Mouse (Mus musculus): ENCODE results near the gene Tnks2. TPM values are rescaled to one million over a fixed set of nuclear protein-coding genes. Genes with fewer than 3 reads are reported as not detected.
"Not testable (repeated sequence)": the region's sequence is repeated elsewhere in the genome, so short reads cannot be mapped to it uniquely, and the experiment has no call there.

Gene Tnks2
- polyA plus RNA-seq, 1 experiment from 2014 or later = 47.6 TPM

GRCm38 (mm10) chr19:36808426-36809105 is 25.5 kb upstream of the Tnks2 start:
- no peak overlapping the region for H3K9ac ChIP-seq
- WGBS = 35% methylated on average over 21 of the region's 21 CpGs
- no peak for ATAC-seq (ENCODE audit: borderline replicate concordance, extremely low read depth, low FRiP score, low TSS enrichment)
- peaks cover 26% of the 10 kb centered on the region for H3K4me1 ChIP-seq
- H3K4me3 ChIP-seq = peak overlapping the region; percentile 11; the same call in 1 of the 2 replicates
- H3K4me2 ChIP-seq = peak overlapping the region; percentile 42
- peak overlapping the region; percentile 67 for H3K27ac ChIP-seq
- no peaks in the 10 kb centered on the region for H3K9me3 ChIP-seq
- no peaks in the 10 kb centered on the region for H3K36me3 ChIP-seq
- no peaks in the 10 kb centered on the region for H3K27me3 ChIP-seq

GRCm38 (mm10) chr19:36809476-36810168 is 24.4 kb upstream of the Tnks2 start:
- no peak overlapping the region for H3K4me3 ChIP-seq
- H3K27ac ChIP-seq = 0 out of 2 replicates have a peak overlapping the region, but pooled peaks have one; percentile 11
- no peaks in the 10 kb centered on the region for H3K9me3 ChIP-seq
- WGBS = 37% methylated on average over 12 of the region's 12 CpGs
- H3K27me3 ChIP-seq = no peaks in the 10 kb centered on the region
- no peak overlapping the region for H3K9ac ChIP-seq
- H3K4me2 ChIP-seq = no peak overlapping the region
- peaks cover 26% of the 10 kb centered on the region for H3K4me1 ChIP-seq
- no peaks in the 10 kb centered on the region for H3K36me3 ChIP-seq
- ATAC-seq (ENCODE audit: borderline replicate concordance, extremely low read depth, low FRiP score, low TSS enrichment) = no peak

- Histone ChIP-seq H3K36me3 (no peaks in the 10 kb centered on the region), H3K4me3 (no peak overlapping the region), H3K4me2 (no peak overlapping the region), H3K4me1 (peaks cover 15% of the 10 kb centered on the region), H3K27me3 (no peaks in the 10 kb centered on the region), H3K9ac (no peak overlapping the region), H3K9me3 (no peaks in the 10 kb centered on the region), H3K27ac (no peak overlapping the region)
- WGBS = 43% methylated on average over 8 of the region's 8 CpGs
- ATAC-seq (ENCODE audit: borderline replicate concordance, extremely low read depth, low FRiP score, low TSS enrichment) = no peak
Measured at GRCm38 (mm10) chr19:36812011-36812410, 22.0 kb upstream of the Tnks2 start.

GRCm38 (mm10) chr19:36815396-36816271 is 18.4 kb upstream of the Tnks2 start:
- Histone ChIP-seq H3K9me3 (no peaks in the 10 kb centered on the region), H3K4me2 (peak overlapping the region; percentile 56), H3K27me3 (no peaks in the 10 kb centered on the region), H3K27ac (no peak overlapping the region), H3K36me3 (no peaks in the 10 kb centered on the region), H3K4me3 (peak overlapping the region; percentile 22), H3K9ac (no peak overlapping the region), H3K4me1 (peaks cover 12% of the 10 kb centered on the region)
- ATAC-seq (ENCODE audit: borderline replicate concordance, extremely low read depth, low FRiP score, low TSS enrichment) = peak; percentile 48; the same call in 1 of the 2 replicates
- 13% methylated on average over 32 of the region's 32 CpGs for WGBS

GRCm38 (mm10) chr19:36818141-36818885 is 15.7 kb upstream of the Tnks2 start:
- H3K36me3 ChIP-seq = no peaks in the 10 kb centered on the region
- H3K4me1 ChIP-seq = peaks cover 12% of the 10 kb centered on the region
- peak overlapping the region; percentile 39 for H3K4me3 ChIP-seq
- no peaks in the 10 kb centered on the region for H3K27me3 ChIP-seq
- H3K27ac ChIP-seq = peak overlapping the region; percentile 73
- H3K9me3 ChIP-seq = no peaks in the 10 kb centered on the region
- H3K4me2 ChIP-seq = peak overlapping the region; percentile 79
- ATAC-seq (ENCODE audit: borderline replicate concordance, extremely low read depth, low FRiP score, low TSS enrichment) = peak; percentile 56; the same call in 1 of the 2 replicates
- 3% methylated on average over 22 of the region's 22 CpGs for WGBS
- peak overlapping the region; percentile 38; the same call in 1 of the 2 replicates for H3K9ac ChIP-seq

GRCm38 (mm10) chr19:36819199-36819598 is 14.8 kb upstream of the Tnks2 start:
- H3K9ac ChIP-seq = no peak overlapping the region
- no peak overlapping the region for H3K4me2 ChIP-seq
- H3K4me1 ChIP-seq = peaks cover 12% of the 10 kb centered on the region
- no peaks in the 10 kb centered on the region for H3K9me3 ChIP-seq
- H3K4me3 ChIP-seq = no peak overlapping the region
- no peak overlapping the region for H3K27ac ChIP-seq
- H3K36me3 ChIP-seq = no peaks in the 10 kb centered on the region
- WGBS = 56% methylated on average over 6 of the region's 6 CpGs
- H3K27me3 ChIP-seq = no peaks in the 10 kb centered on the region
- no peak; the same call in 1 of the 2 replicates for ATAC-seq (ENCODE audit: borderline replicate concordance, extremely low read depth, low FRiP score, low TSS enrichment)

GRCm38 (mm10) chr19:36820469-36820868 is 13.6 kb upstream of the Tnks2 start:
- Histone ChIP-seq H3K27me3 (no peaks in the 10 kb centered on the region), H3K9ac (no peak overlapping the region), H3K4me2 (no peak overlapping the region), H3K27ac (no peak overlapping the region), H3K9me3 (no peaks in the 10 kb centered on the region), H3K36me3 (no peaks in the 10 kb centered on the region), H3K4me1 (peaks cover 12% of the 10 kb centered on the region), H3K4me3 (no peak overlapping the region)
- ATAC-seq (ENCODE audit: borderline replicate concordance, extremely low read depth, low FRiP score, low TSS enrichment) = no peak
- WGBS = 78% methylated on average over 4 of the region's 4 CpGs

GRCm38 (mm10) chr19:36821301-36821700 is 12.7 kb upstream of the Tnks2 start:
- 63% methylated on average over 6 of the region's 6 CpGs for WGBS
- H3K4me3 ChIP-seq; H3K4me2 ChIP-seq; ATAC-seq (ENCODE audit: borderline replicate concordance, extremely low read depth, low FRiP score, low TSS enrichment); H3K9ac ChIP-seq; H3K36me3 ChIP-seq; H3K4me1 ChIP-seq; H3K9me3 ChIP-seq; H3K27me3 ChIP-seq; H3K27ac ChIP-seq: not testable (repeated sequence)

- Histone ChIP-seq H3K4me2 (no peak overlapping the region), H3K9me3 (no peaks in the 10 kb centered on the region), H3K36me3 (no peaks in the 10 kb centered on the region), H3K4me3 (no peak overlapping the region), H3K27ac (no peak overlapping the region), H3K27me3 (no peaks in the 10 kb centered on the region), H3K9ac (no peak overlapping the region), H3K4me1 (peaks cover 7% of the 10 kb centered on the region)
- 87% methylated on average over 4 of the region's 4 CpGs for WGBS
- no peak for ATAC-seq (ENCODE audit: borderline replicate concordance, extremely low read depth, low FRiP score, low TSS enrichment)
Measured at GRCm38 (mm10) chr19:36822701-36823100, 11.3 kb upstream of the Tnks2 start.

- H3K9me3 ChIP-seq = no peaks in the 10 kb centered on the region
- H3K4me2 ChIP-seq = no peak overlapping the region
- H3K9ac ChIP-seq = no peak overlapping the region
- no peaks in the 10 kb centered on the region for H3K4me1 ChIP-seq
- WGBS = 87% methylated on average over 5 of the region's 5 CpGs
- H3K4me3 ChIP-seq = no peak overlapping the region
- H3K36me3 ChIP-seq = no peaks in the 10 kb centered on the region
- no peaks in the 10 kb centered on the region for H3K27me3 ChIP-seq
- no peak overlapping the region for H3K27ac ChIP-seq
- no peak for ATAC-seq (ENCODE audit: borderline replicate concordance, extremely low read depth, low FRiP score, low TSS enrichment)
Measured at GRCm38 (mm10) chr19:36827650-36828049, 6.4 kb upstream of the Tnks2 start.

- Histone ChIP-seq H3K4me3 (no peak overlapping the region), H3K4me2 (no peak overlapping the region), H3K36me3 (no peaks in the 10 kb centered on the region), H3K4me1 (peaks cover 6% of the 10 kb centered on the region; the same call in 1 of the 2 replicates), H3K9ac (no peak overlapping the region), H3K27ac (no peak overlapping the region), H3K27me3 (no peaks in the 10 kb centered on the region), H3K9me3 (no peaks in the 10 kb centered on the region)
- 51% methylated on average over 8 of the region's 8 CpGs for WGBS
- no peak for ATAC-seq (ENCODE audit: borderline replicate concordance, extremely low read depth, low FRiP score, low TSS enrichment)
Measured at GRCm38 (mm10) chr19:36828322-36828721, 5.7 kb upstream of the Tnks2 start.

All from lung, embryonic 15.5 days (tissue).